Mouse (Mus musculus): Measurements from ENCODE around the gene Tnrc6c. TPM values are rescaled to one million over a fixed set of nuclear protein-coding genes. Genes with fewer than 3 reads are reported as not detected.

Tnrc6c gene
- polyA plus RNA-seq, 1 experiment from 2014 or later = 13.1 TPM

GRCm38 (mm10) chr11:117650721-117651644, 3.1 kb upstream of the Tnrc6c start:
- peaks cover 7% of the 10 kb centered on the region for H3K79me2 ChIP-seq (ENCODE audit: inconsistent target)
- no peaks in the 10 kb centered on the region for H3K36me3 ChIP-seq (ENCODE audit: inconsistent target)
- no peak overlapping the region for H3K4me3 ChIP-seq (ENCODE audit: inconsistent target)
- no peak overlapping the region for H3K27ac ChIP-seq
- 90% methylated on average over 13 of the region's 13 CpGs for WGBS (ENCODE audit: missing documents)

GRCm38 (mm10) chr11:117652907-117653306, 1.2 kb upstream of the Tnrc6c start:
- Histone ChIP-seq H3K27ac (no peak overlapping the region), H3K36me3 (ENCODE audit: inconsistent target) (no peaks in the 10 kb centered on the region), H3K79me2 (ENCODE audit: inconsistent target) (peaks cover 26% of the 10 kb centered on the region), H3K4me3 (ENCODE audit: inconsistent target) (no peak overlapping the region)
- WGBS (ENCODE audit: missing documents) = 88% methylated on average over 3 of the region's 3 CpGs

GRCm38 (mm10) chr11:117654380-117654924, 363 bp downstream of the Tnrc6c start:
- WGBS (ENCODE audit: missing documents) = under 1% methylated on average over 69 of the region's 71 CpGs
- peak overlapping the region; percentile 28; the same call in 1 of the 2 replicates for H3K4me3 ChIP-seq (ENCODE audit: inconsistent target)
- no peak overlapping the region for H3K27ac ChIP-seq
- no peaks in the 10 kb centered on the region for H3K36me3 ChIP-seq (ENCODE audit: inconsistent target)
- H3K79me2 ChIP-seq (ENCODE audit: inconsistent target) = peaks cover 42% of the 10 kb centered on the region

- peaks cover 46% of the 10 kb centered on the region for H3K79me2 ChIP-seq (ENCODE audit: inconsistent target)
- under 1% methylated on average over 29 of the region's 66 CpGs for WGBS (ENCODE audit: missing documents)
- H3K36me3 ChIP-seq (ENCODE audit: inconsistent target) = no peaks in the 10 kb centered on the region
- no peak overlapping the region for H3K4me3 ChIP-seq (ENCODE audit: inconsistent target)
- H3K27ac ChIP-seq = no peak overlapping the region
Observed at GRCm38 (mm10) chr11:117654934-117655291, 824 bp downstream of the Tnrc6c start.

- peak overlapping the region; percentile 57 for H3K4me3 ChIP-seq (ENCODE audit: inconsistent target)
- no peaks in the 10 kb centered on the region for H3K36me3 ChIP-seq (ENCODE audit: inconsistent target)
- H3K79me2 ChIP-seq (ENCODE audit: inconsistent target) = peaks cover 52% of the 10 kb centered on the region
- under 1% methylated on average over 80 of the region's 80 CpGs for WGBS (ENCODE audit: missing documents)
- no peak overlapping the region for H3K27ac ChIP-seq
Observed at GRCm38 (mm10) chr11:117655292-117656076, 1.4 kb downstream of the Tnrc6c start.

- WGBS (ENCODE audit: missing documents) = 24% methylated on average over 10 of the region's 10 CpGs
- Histone ChIP-seq H3K36me3 (ENCODE audit: inconsistent target) (no peaks in the 10 kb centered on the region), H3K27ac (no peak overlapping the region), H3K4me3 (ENCODE audit: inconsistent target) (peak overlapping the region; percentile 57), H3K79me2 (ENCODE audit: inconsistent target) (peaks cover 58% of the 10 kb centered on the region)
Observed at GRCm38 (mm10) chr11:117656077-117656401, 1.9 kb downstream of the Tnrc6c start.

GRCm38 (mm10) chr11:117658974-117659373, 4.9 kb downstream of the Tnrc6c start:
- no peak overlapping the region for H3K27ac ChIP-seq
- WGBS (ENCODE audit: missing documents) = 97% methylated on average over 4 of the region's 4 CpGs
- H3K36me3 ChIP-seq (ENCODE audit: inconsistent target) = no peaks in the 10 kb centered on the region
- H3K4me3 ChIP-seq (ENCODE audit: inconsistent target) = no peak overlapping the region
- H3K79me2 ChIP-seq (ENCODE audit: inconsistent target) = peaks cover 82% of the 10 kb centered on the region

GRCm38 (mm10) chr11:117663036-117663809, 9.1 kb downstream of the Tnrc6c start:
- Histone ChIP-seq H3K27ac (peak overlapping the region; percentile 53), H3K4me3 (ENCODE audit: inconsistent target) (peak overlapping the region; percentile 29; the same call in 1 of the 2 replicates), H3K36me3 (ENCODE audit: inconsistent target) (no peaks in the 10 kb centered on the region), H3K79me2 (ENCODE audit: inconsistent target) (peaks cover 95% of the 10 kb centered on the region)
- 18% methylated on average over 4 of the region's 4 CpGs for WGBS (ENCODE audit: missing documents)

- Histone ChIP-seq H3K79me2 (ENCODE audit: inconsistent target) (peaks cover 95% of the 10 kb centered on the region), H3K4me3 (ENCODE audit: inconsistent target) (no peak overlapping the region), H3K27ac (no peak overlapping the region), H3K36me3 (ENCODE audit: inconsistent target) (no peaks in the 10 kb centered on the region)
Observed at GRCm38 (mm10) chr11:117663810-117664139, 9.7 kb downstream of the Tnrc6c start.

GRCm38 (mm10) chr11:117665189-117665588, 11.1 kb downstream of the Tnrc6c start:
- 95% methylated on average over 3 of the region's 3 CpGs for WGBS (ENCODE audit: missing documents)
- no peak overlapping the region for H3K4me3 ChIP-seq (ENCODE audit: inconsistent target)
- H3K27ac ChIP-seq = no peak overlapping the region
- peaks cover 95% of the 10 kb centered on the region for H3K79me2 ChIP-seq (ENCODE audit: inconsistent target)
- H3K36me3 ChIP-seq (ENCODE audit: inconsistent target) = no peaks in the 10 kb centered on the region

- peaks cover 95% of the 10 kb centered on the region for H3K79me2 ChIP-seq (ENCODE audit: inconsistent target)
- no peak overlapping the region for H3K27ac ChIP-seq
- H3K4me3 ChIP-seq (ENCODE audit: inconsistent target) = no peak overlapping the region
- no peaks in the 10 kb centered on the region for H3K36me3 ChIP-seq (ENCODE audit: inconsistent target)
Observed at GRCm38 (mm10) chr11:117666563-117666962, 12.5 kb downstream of the Tnrc6c start.

- H3K79me2 ChIP-seq (ENCODE audit: inconsistent target) = peaks cover 95% of the 10 kb centered on the region
- H3K27ac ChIP-seq = no peak overlapping the region
- H3K36me3 ChIP-seq (ENCODE audit: inconsistent target) = no peaks in the 10 kb centered on the region
- H3K4me3 ChIP-seq (ENCODE audit: inconsistent target) = no peak overlapping the region
- WGBS (ENCODE audit: missing documents) = 93% methylated on average over 3 of the region's 5 CpGs
Observed at GRCm38 (mm10) chr11:117667152-117667551, 13.1 kb downstream of the Tnrc6c start.

GRCm38 (mm10) chr11:117667825-117668224, 13.7 kb downstream of the Tnrc6c start:
- whole genome bisulfite sequencing (ENCODE audit: missing documents) = 94% methylated on average over 3 of the region's 5 CpGs
- H3K79me2 ChIP-seq (ENCODE audit: inconsistent target) = peaks cover 95% of the 10 kb centered on the region
- H3K27ac ChIP-seq = no peak overlapping the region
- H3K36me3 ChIP-seq (ENCODE audit: inconsistent target) = no peaks in the 10 kb centered on the region
- no peak overlapping the region for H3K4me3 ChIP-seq (ENCODE audit: inconsistent target)

- Histone ChIP-seq H3K36me3 (ENCODE audit: inconsistent target) (no peaks in the 10 kb centered on the region), H3K79me2 (ENCODE audit: inconsistent target) (peaks cover 100% of the 10 kb centered on the region), H3K27ac (no peak overlapping the region), H3K4me3 (ENCODE audit: inconsistent target) (no peak overlapping the region)
- WGBS (ENCODE audit: missing documents) = 45% methylated on average over 5 of the region's 5 CpGs
Observed at GRCm38 (mm10) chr11:117671626-117672025, 17.5 kb downstream of the Tnrc6c start.
